Mouse (Mus musculus) retina, postnatal 7 days (tissue): ENCODE measurements around the gene Ugp2.

Experiments used
- DNase-seq: peaks from one replicate; pipeline ENCODE4 v3.0.0-alpha.2; 2012; ENCODE audit warnings: low read depth, low spot score

Gene Ugp2

DNA sequence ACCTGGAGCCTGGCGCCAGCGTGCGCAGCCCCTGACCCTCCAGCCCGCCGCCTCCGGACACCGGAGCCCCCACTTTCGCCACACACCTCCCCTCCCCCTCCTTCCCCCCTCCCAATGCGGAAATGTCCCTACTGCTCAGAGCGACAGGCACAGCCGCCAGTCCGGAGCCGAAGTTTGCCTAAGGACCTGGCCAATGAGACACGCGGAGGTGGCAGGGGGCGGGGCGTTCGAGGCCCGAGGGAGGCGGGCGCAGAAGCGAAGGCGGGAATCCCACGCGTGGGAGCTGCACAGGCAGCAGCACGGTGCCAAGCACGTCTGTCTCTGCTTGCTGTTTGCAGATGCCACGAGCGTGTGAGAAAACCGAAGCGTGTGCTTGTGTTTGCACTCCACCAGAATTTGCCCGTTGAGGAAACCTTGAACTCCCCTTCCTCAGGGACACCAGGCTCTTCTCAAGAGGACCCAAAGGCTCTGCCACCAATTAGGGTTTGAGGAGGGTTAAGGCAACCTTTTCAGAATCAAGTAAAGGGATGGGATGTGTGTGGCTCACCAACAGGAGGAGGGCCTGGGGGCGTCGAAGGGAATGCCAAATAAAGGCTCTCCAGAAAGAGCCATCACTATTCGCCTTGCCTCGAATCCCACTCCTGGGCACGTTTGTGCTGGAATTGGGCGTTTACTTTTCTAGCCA lies at the start of gene Ugp2:
Ugp2 (minus strand) TSS at position 80 of the 685 bp plus-strand sequence.
- peak; percentile 91 for DNase-seq

DNA sequence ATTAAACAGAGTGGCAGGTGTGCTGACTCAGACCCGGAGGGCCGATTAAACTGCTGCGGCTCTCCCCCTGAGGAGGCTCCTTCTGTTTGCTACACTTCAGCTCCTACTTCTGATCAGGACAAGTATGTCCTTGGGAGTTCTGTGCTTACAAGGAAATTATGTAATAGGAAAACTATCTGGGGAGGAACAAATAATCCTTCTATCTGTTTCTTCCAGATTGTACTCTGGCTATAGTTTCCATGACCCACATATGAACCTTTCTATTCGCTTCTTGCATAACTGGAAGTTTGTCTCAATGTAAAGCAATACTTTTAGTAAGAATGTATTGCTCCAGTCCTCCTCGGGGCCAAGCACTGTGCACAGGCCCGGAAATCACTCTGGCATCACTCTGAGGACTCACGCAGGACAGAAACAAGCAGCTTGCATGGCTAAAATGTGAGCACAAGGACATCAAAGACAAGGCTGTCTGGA lies 43.9 kb upstream of the Ugp2 start:
- DNase-seq, result no peak

DNA sequence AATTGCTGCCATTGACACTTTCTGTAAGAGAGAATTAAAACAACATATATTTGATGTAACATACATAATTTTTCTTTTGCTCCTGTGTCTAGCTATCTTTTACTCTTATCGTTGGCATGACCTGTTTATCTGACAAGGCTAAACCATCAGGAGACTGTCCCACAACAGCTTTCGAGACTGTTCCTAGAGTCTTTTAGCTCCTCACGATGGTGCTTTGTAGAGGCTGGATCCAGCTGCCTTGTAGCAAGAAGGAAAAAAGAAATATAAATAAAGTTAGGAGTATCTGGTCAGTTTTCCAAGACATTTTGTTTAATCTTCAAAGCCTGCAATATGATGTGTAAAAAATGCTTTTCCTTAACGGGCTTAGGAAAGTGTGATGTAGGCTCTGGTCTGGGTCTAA lies 35.7 kb upstream of the Ugp2 start:
- DNase-seq, result no peak

DNA sequence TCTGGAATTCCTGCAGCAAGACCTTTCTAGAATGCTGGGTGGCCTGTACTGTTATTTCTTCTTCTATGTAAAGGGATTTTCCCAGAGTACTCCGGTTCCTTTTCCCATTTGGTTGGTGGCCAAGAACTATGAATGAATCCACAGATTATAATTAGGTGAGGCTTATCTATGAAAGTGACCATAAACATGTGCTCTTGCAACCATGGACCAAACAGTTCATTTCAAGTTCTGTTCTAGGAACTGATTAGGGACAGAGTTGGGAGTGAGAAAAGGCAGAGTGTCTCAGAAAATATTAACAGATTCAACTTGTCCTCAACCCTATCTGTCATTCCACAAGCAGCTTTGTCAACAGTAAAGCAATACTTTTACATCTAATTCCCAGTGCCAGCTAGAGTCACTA lies 35.1 kb upstream of the Ugp2 start:
- DNase-seq, result no peak

DNA sequence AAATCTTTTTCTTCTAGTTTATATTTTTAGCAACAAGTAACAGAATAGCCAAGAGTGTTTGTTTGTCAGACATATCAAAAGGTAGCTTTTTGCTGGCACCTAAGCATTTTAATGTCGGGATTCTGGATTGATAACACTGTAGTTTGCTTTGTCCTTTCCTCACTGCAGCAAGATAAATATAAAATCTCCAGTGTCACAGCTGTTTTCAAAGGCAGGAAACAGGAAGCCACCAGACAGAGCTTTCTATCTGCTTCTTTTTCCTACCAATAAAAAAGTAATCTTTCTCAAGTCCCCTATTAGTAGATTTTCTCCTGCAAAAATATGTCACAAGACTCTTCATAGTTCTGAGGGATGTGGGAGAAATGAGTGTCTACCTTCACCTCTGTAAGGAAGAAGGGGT lies 32.9 kb upstream of the Ugp2 start:
- no peak for DNase-seq

DNA sequence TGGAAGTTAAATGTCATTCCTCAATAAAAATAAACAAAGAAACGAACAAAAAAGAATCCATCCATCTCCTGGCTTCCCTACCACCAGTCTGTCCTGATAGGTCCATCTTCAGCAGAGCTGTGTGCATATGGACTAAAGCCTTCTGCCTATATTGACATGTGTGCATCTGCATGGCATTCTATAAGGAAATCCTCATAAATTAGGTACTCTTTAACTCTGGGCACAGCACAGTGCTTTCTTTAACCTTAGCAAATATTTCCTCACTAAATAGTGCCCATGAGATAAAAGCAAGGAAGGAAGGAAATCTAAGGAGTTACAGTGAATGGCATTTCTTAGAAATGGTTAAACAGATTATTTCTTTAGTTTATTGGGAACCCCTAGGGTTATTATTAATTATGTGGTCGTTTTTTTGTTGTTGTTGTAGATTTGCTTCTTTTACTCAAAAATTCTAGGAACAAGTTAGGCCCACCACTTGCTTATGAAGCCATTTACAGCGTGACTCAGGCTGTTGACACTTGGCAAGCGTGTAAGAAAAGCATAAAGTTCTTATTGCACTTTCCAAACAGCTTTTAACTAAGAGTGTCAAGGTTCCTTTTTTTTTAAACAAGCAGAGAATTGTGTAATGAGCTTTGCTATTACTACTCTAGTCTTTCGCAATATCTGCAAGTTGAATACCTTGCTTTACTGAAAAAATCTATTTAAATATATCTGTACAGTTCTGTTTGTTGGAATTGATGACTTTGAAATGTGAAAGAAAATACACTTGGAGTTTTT lies 31.7 kb upstream of the Ugp2 start:
- no peak for DNase-seq

DNA sequence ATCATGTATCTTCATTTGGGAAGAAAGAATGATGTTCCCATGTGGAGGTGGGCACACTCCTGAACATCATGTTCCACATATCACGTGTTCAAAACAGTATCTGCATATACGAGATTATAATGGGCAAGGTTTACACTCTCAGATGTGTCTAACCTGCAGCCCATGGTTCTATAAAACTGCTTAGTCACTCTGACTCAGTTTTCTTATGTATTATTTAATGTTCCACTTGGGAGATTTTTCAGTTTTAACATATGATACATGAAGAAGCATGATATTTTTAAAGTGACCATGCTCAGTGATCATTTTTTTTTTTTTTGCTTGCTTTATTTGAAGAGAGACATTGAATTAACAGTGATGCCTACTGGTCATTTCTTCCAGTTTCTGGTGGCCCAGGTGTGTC lies 30.2 kb upstream of the Ugp2 start:
- no peak for DNase-seq

DNA sequence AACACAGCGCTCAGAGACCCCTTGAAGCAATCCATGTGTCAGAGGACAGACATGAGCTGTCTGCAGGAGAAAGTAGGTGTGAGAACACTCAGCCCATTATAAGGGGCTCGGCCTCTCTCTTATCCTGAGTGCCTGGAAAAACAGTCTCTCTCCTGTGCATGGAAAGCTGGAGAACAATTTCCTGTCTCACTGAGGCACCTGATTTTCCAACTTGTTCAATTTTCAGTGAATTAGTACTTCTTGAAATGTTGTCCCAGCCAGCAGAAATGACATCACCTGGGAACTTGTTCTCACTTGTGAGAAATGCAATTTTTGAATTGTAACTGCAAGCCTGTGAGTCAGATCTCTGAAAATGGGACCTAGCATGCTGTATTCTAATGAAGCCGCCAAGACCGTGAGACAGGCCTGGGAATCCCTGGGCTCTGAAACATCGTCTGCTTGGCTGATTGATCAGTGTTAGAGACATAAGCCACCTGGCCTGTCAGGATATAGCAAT lies 28.2 kb upstream of the Ugp2 start:
- DNase-seq, result no peak

DNA sequence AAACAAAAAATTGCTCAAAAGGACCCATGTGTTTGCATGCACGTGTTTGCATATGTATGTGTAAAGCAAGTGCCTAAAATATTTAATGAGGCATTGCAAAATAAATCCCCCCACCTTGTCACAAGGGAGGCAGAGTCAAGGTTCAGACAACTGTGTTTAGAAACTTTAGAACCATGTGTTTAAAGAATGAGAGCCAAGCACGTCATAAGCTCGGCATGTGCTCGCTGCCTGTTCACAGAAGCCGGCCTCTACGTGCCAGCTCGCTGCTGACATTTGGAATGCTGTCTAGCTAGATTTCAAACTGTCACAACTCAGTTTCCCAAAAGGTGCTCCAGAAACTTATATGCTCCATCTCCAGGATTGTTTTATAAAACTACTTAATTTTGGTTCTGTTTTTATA lies 27.5 kb upstream of the Ugp2 start:
- DNase-seq, result no peak

DNA sequence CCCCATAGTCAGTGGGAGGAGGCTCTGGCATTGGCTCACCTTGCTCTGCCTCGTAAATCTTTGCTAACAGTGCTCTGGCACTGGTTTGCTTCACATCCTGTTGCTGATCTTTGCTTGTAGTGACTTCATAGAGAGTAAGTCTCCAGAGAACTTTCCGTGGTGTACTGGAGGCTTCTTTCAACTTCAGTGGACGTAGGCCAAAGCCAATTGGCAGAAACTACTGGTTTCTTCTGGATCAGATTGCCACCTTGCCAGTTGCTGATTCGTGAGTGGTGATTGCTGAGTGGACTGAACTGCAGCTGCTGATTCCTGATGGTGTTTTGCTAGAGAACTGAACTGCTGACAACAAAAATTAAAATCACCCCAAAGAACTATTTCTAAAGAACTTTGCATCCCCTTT lies 15.8 kb upstream of the Ugp2 start:
- DNase-seq, result no peak

DNA sequence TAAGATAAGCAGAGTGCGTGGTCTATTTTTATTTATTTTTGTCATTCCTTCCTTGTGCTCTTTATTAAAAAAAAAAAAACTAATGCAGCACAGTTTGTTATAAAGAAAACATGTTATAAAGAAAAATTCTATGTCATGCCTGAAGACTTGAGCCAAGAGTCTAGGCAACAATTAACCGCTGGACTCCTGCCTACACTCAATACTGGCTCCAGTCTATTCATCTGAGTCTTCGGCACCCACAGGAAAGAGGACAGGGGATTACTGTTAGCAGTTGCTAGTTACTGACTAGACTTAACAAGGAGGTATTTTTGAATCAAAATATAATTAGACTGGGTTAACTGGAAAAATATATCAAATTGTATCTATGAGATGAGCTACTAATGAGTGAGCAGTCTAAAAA lies 3.1 kb upstream of the Ugp2 start:
- no peak for DNase-seq

DNA sequence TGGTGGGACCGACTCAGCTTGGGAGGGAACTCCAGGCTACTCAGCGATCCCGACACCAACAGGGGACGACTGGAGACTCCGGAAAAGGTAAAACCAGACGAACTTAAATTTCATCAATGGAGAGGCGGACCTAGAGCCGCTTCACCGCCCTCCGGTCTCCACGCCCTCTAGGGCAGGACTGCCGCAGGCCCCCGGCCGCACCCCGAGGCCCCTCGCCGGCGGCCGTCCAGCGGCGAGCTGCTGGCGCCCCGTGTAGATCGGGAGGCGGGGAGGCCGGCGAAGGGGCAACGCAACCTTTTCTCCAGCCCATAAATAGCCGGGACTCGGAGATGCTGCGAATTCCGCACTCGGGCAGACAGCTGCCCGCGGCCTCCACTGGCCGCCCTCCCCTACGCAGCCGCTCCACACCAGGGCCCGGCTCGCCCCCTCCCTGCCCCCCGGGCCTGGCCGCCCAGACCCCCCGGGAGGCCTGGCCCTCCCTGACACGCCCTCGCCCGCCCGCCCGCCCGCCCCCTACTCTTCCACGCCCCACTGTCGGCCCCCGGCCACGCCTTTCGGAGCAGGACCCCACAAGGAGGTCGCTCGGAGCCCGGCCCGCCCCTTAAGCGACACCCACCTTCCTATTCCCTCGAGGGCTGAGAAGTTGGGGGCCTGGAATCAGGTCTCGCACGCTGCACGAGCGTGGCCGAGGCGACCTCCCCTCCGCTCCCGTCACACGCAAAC lies 441 bp downstream of the Ugp2 start:
- DNase-seq, result no peak

DNA sequence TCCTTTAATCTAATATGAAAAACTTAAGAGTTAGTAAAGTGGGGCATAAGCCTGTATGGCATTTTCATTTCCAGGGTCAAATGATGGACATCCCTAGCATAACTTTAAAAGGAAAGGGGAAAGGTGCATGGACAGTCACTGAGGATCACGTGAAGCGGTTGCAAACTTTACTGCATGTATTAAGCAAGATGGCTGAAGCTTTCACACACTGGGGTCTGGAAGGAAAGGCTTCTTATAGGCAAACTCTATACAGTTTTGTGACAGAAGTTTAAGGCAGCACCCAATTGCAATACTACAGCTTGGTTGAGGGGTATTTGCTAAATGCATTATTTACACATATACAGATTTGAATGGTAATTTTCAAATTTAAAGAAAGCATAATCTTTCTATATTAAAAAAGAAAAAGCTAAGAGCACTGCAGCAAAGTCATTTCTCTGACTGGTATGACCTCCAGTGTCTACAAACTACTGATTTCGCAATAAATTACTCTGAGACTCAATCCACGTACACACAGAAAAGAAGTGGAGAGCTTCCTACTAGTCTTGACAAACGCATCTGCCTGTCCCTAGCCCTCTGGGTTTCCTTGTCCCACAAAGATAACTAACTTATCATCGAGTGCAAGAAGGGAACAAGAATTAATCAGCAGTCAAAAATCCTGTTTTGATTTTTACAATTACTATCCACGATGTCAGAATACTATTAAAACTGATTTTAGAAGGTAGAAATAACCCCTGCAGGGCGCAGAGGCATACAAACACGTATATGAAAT lies 1.6 kb downstream of the Ugp2 start:
- DNase-seq, result no peak

DNA sequence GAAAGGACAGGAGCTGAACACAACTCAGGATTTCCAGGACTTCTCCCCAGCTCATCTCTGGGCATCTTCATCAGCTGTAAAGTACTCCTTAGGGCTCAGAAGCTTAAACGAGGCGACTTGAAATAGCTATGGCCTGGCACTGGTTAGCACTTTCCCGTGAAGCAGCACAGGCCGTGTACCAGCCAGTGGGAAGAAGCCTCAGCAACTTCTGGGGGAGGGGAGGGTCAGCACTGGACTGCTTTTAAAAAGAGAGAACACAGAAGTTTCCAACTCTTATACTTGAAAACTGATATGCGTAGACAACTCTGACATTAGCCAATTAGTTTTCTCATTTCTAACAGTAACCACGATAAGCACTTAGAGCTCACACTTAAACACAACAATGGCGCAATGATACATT lies 2.5 kb downstream of the Ugp2 start:
- no peak for DNase-seq

DNA sequence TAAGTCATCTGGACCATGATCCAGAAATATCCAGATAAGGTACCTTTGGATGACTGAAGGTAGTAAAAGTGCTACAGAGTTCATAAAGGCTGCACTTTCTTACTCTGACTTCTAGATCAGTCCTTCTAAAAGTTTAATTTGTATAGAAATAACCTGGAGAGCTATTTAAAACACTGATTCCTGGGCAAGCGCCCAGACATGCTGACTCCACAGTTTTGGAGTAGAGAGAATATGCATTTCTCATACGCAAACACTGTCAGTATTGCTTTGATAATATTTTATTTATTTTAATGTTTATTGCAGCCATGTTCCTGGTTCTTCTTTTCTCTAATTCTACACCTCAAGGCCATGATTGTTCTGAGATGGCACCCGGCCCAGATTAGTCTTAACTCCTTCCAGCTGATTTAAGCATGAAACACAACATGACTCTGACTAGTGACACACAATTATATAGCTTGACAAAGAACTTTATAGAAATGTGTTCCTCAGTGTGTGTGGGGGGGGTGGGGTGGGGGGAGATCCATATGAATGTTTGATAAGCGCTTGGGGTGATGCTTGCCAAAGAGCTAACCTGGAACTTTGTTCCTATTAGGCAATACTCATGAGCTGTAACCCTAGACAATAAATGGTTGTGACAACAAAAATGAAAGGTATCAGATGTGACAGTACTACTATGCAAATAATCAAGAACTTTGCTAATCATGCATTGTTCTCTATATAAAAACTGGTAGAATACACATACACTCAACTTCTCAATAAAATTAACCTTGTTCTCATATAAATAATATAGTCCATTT lies 7.7 kb downstream of the Ugp2 start:
- DNase-seq, result no peak

DNA sequence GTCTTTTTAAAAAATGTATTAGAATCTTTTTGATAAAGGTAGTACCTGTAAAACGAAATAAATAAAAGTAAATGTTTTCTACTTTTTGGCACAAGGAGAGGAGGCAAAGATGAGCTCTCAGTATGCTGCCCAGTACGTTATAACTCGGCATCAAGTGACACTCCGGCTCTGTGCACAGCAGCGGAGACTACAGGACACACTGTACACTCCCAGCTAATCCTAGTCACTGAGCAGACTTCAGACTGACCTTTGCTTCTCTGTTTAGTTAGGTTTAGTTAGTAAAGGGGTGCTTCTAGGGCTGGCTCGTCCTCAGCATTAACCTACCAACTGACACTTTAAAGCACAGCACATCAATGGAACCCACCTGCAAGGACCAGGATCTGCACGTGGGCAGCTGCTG lies 19.7 kb downstream of the Ugp2 start:
- DNase-seq, result no peak

DNA sequence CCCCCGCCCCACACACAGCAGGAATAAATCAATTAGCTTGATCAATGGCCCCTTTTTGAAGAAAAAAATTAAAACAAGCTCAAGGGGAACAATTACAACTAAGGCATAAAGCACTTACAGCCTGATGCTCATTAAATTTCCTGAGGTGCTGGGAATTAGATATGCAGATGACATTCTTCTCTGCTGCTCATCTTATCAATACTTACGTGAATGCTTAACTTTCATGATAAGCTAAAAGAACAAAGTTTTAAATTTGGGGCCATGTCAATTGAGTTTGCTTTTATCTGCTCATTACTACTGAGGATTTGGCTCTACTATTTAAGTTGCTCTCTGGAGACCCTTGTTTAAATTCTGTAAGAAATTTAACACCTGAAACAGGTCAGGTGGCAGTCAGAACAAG lies 22.1 kb downstream of the Ugp2 start:
- no peak for DNase-seq

DNA sequence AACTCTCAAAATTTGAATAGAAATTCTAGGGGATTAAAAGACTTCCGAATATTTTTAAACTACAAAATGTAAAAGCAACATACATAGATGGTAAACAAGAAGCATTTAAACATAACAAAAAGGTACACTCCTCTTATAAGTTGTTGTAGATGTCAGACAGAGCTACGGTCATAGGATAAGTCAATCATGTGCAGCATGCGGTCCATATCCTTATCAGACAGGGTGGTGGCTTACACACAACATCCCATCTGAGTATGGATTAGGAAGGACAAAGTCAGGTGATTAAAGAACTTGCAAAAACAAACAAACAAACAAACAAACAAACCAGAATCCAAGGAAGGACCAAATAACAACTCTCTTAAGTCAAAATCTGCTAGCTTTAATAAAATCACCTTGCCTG lies 25.0 kb downstream of the Ugp2 start:
- DNase-seq, result no peak

DNA sequence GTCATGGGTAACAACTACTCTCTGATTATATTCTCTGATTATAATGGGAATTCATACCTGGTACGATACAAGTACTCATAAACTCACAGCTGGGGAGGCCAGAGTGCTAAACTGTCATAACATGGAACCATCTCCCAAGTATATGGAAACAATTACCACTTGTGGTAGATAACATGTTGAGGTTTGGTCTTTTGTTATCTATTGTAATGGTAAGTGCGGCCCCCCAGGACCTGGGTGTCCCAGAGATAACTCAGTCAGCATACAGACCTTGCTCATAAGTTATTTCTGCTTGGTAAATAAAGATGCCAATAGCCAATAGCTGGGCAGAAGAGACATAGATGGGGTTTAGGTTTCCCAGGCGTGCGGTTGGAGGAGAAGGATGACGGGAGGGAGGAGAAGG lies 27.5 kb downstream of the Ugp2 start:
- DNase-seq, result no peak

DNA sequence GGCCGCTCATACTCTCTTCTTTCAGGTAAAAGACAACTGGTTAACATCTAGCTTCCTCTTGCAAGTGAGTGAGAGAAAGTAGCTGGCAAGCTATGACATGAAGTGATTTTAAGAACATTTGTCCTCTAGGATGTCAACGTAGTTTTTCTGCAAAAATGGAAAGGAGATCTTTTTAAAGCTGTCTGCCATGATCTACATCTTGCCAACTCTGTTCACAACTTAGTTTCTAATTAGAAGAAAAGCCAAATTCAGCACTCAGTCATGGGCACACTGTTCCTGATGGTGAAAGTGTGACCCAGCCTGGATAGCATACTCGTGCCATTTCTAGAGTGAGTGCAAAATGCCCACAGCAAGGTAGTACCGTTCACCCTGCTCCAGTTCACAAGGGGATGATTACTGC lies 31.9 kb downstream of the Ugp2 start:
- DNase-seq, result no peak

DNA sequence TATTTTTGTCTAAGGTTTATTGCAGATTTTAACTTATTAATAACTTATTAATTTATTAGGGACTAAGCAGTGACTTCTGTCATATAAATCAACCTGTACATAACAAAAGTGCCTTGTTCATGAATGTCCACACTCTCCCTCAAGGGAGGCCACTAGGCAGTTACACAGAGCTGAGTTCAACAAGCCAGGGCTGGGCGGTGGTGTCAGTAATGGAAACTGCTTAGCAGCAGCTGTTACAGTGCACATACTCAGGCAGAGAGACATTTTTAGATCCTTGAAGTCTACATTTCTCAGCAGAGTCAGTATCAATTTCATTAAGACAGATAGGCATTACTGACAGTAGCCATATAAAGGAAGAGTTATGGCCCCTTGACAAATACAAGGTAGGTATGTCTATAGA lies 33.1 kb downstream of the Ugp2 start:
- no peak for DNase-seq
